Mouse (Mus musculus): Measurements from ENCODE around the gene Hsh2d. TPM values are rescaled to one million over a fixed set of nuclear protein-coding genes. Genes with fewer than 3 reads are reported as not detected.
A peak's percentile ranks its signal among the peaks of the same experiment; 100 is the strongest.

Hsh2d gene
- polyA plus RNA-seq, 1 experiment from 2014 or later, result not detected

- ATAC-seq (replicated peaks; ENCODE audit: insufficient number of reproducible peaks, low FRiP score, low TSS enrichment, low read depth) (no peak), DNase-seq (ENCODE audit: low spot score) (no peak)
- no peak overlapping the region for H3K4me3 ChIP-seq (ENCODE audit: low read depth, low read length)
- no peak overlapping the region for H3K4me2 ChIP-seq (ENCODE audit: low read depth, low read length)
- no peaks in the 10 kb centered on the region for H3K4me1 ChIP-seq (ENCODE audit: control insufficient read depth, insufficient read depth, low read length)
- no peaks in the 10 kb centered on the region for H3K9me3 ChIP-seq (replicated peaks; ENCODE audit: control insufficient read depth, low read length)
- no peaks in the 10 kb centered on the region for H3K27me3 ChIP-seq (ENCODE audit: control insufficient read depth, insufficient read depth, low read length)
- no peak overlapping the region for H3K9ac ChIP-seq (replicated peaks; ENCODE audit: low read length)
- 84% methylated on average over 3 of the region's 3 CpGs for WGBS
- no peak overlapping the region for H3K27ac ChIP-seq (replicated peaks; ENCODE audit: low read depth, low read length)
- H3K36me3 ChIP-seq (replicated peaks; ENCODE audit: control insufficient read depth, insufficient read depth, low read depth, low read length), result peaks cover 13% of the 10 kb centered on the region
Measured at GRCm38 (mm10) chr8:72169098-72169668, 20.3 kb upstream of the Hsh2d start.

- Histone ChIP-seq H3K4me1 (ENCODE audit: control insufficient read depth, insufficient read depth, low read length) (no peaks in the 10 kb centered on the region), H3K4me3 (ENCODE audit: low read depth, low read length) (no peak overlapping the region), H3K27ac (replicated peaks; ENCODE audit: low read depth, low read length) (no peak overlapping the region), H3K36me3 (replicated peaks; ENCODE audit: control insufficient read depth, insufficient read depth, low read depth, low read length) (peaks cover 13% of the 10 kb centered on the region), H3K27me3 (ENCODE audit: control insufficient read depth, insufficient read depth, low read length) (no peaks in the 10 kb centered on the region), H3K4me2 (ENCODE audit: low read depth, low read length) (no peak overlapping the region), H3K9ac (replicated peaks; ENCODE audit: low read length) (no peak overlapping the region), H3K9me3 (replicated peaks; ENCODE audit: control insufficient read depth, low read length) (no peaks in the 10 kb centered on the region)
- DNase-seq (ENCODE audit: low spot score) (no peak), ATAC-seq (replicated peaks; ENCODE audit: insufficient number of reproducible peaks, low FRiP score, low TSS enrichment, low read depth) (no peak)
- WGBS, result 81% methylated on average over 3 of the region's 3 CpGs
Measured at GRCm38 (mm10) chr8:72169681-72170249, 19.7 kb upstream of the Hsh2d start.

- no peak overlapping the region for H3K9ac ChIP-seq (replicated peaks; ENCODE audit: low read length)
- H3K4me1 ChIP-seq (ENCODE audit: control insufficient read depth, insufficient read depth, low read length), result no peaks in the 10 kb centered on the region
- H3K4me3 ChIP-seq (ENCODE audit: low read depth, low read length), result no peak overlapping the region
- no peak overlapping the region for H3K27ac ChIP-seq (replicated peaks; ENCODE audit: low read depth, low read length)
- H3K36me3 ChIP-seq (replicated peaks; ENCODE audit: control insufficient read depth, insufficient read depth, low read depth, low read length), result peaks cover 11% of the 10 kb centered on the region
- DNase-seq (ENCODE audit: low spot score), result peak; percentile 78
- no peaks in the 10 kb centered on the region for H3K27me3 ChIP-seq (ENCODE audit: control insufficient read depth, insufficient read depth, low read length)
- 61% methylated on average over 5 of the region's 5 CpGs for WGBS
- H3K4me2 ChIP-seq (ENCODE audit: low read depth, low read length), result no peak overlapping the region
- no peak for ATAC-seq (replicated peaks; ENCODE audit: insufficient number of reproducible peaks, low FRiP score, low TSS enrichment, low read depth)
- no peaks in the 10 kb centered on the region for H3K9me3 ChIP-seq (replicated peaks; ENCODE audit: control insufficient read depth, low read length)
Measured at GRCm38 (mm10) chr8:72177346-72177925, 12.0 kb upstream of the Hsh2d start.

- H3K27ac ChIP-seq (replicated peaks; ENCODE audit: low read depth, low read length), result no peak overlapping the region
- H3K9me3 ChIP-seq (replicated peaks; ENCODE audit: control insufficient read depth, low read length), result no peaks in the 10 kb centered on the region
- H3K36me3 ChIP-seq (replicated peaks; ENCODE audit: control insufficient read depth, insufficient read depth, low read depth, low read length), result peaks cover 7% of the 10 kb centered on the region
- no peaks in the 10 kb centered on the region for H3K4me1 ChIP-seq (ENCODE audit: control insufficient read depth, insufficient read depth, low read length)
- 81% methylated on average over 2 of the region's 2 CpGs for WGBS
- DNase-seq (ENCODE audit: low spot score) (no peak), ATAC-seq (replicated peaks; ENCODE audit: insufficient number of reproducible peaks, low FRiP score, low TSS enrichment, low read depth) (no peak)
- no peak overlapping the region for H3K9ac ChIP-seq (replicated peaks; ENCODE audit: low read length)
- H3K4me2 ChIP-seq (ENCODE audit: low read depth, low read length), result no peak overlapping the region
- H3K27me3 ChIP-seq (ENCODE audit: control insufficient read depth, insufficient read depth, low read length), result no peaks in the 10 kb centered on the region
- no peak overlapping the region for H3K4me3 ChIP-seq (ENCODE audit: low read depth, low read length)
Measured at GRCm38 (mm10) chr8:72183554-72184202, 5.8 kb upstream of the Hsh2d start.

GRCm38 (mm10) chr8:72187793-72188331 is 1.6 kb upstream of the Hsh2d start:
- Histone ChIP-seq H3K4me3 (ENCODE audit: low read depth, low read length) (no peak overlapping the region), H3K4me2 (ENCODE audit: low read depth, low read length) (no peak overlapping the region), H3K9ac (replicated peaks; ENCODE audit: low read length) (no peak overlapping the region), H3K27me3 (ENCODE audit: control insufficient read depth, insufficient read depth, low read length) (no peaks in the 10 kb centered on the region), H3K4me1 (ENCODE audit: control insufficient read depth, insufficient read depth, low read length) (no peaks in the 10 kb centered on the region), H3K36me3 (replicated peaks; ENCODE audit: control insufficient read depth, insufficient read depth, low read depth, low read length) (no peaks in the 10 kb centered on the region), H3K9me3 (replicated peaks; ENCODE audit: control insufficient read depth, low read length) (no peaks in the 10 kb centered on the region), H3K27ac (replicated peaks; ENCODE audit: low read depth, low read length) (no peak overlapping the region)
- WGBS, result 79% methylated on average over 2 of the region's 2 CpGs
- no peak for ATAC-seq (replicated peaks; ENCODE audit: insufficient number of reproducible peaks, low FRiP score, low TSS enrichment, low read depth)
- no peak for DNase-seq (ENCODE audit: low spot score)

GRCm38 (mm10) chr8:72190215-72190539 is 739 bp downstream of the Hsh2d start:
- ATAC-seq (replicated peaks; ENCODE audit: insufficient number of reproducible peaks, low FRiP score, low TSS enrichment, low read depth), result no peak
- Histone ChIP-seq H3K4me2 (ENCODE audit: low read depth, low read length) (no peak overlapping the region), H3K9ac (replicated peaks; ENCODE audit: low read length) (no peak overlapping the region), H3K9me3 (replicated peaks; ENCODE audit: control insufficient read depth, low read length) (no peaks in the 10 kb centered on the region), H3K27ac (replicated peaks; ENCODE audit: low read depth, low read length) (no peak overlapping the region), H3K4me3 (ENCODE audit: low read depth, low read length) (no peak overlapping the region), H3K4me1 (ENCODE audit: control insufficient read depth, insufficient read depth, low read length) (no peaks in the 10 kb centered on the region), H3K36me3 (replicated peaks; ENCODE audit: control insufficient read depth, insufficient read depth, low read depth, low read length) (no peaks in the 10 kb centered on the region), H3K27me3 (ENCODE audit: control insufficient read depth, insufficient read depth, low read length) (no peaks in the 10 kb centered on the region)
- DNase-seq (ENCODE audit: low spot score), result no peak
- 78% methylated on average over 2 of the region's 2 CpGs for WGBS

- DNase-seq (ENCODE audit: low spot score) (no peak), ATAC-seq (replicated peaks; ENCODE audit: insufficient number of reproducible peaks, low FRiP score, low TSS enrichment, low read depth) (no peak)
- H3K9me3 ChIP-seq (replicated peaks; ENCODE audit: control insufficient read depth, low read length), result no peaks in the 10 kb centered on the region
- H3K4me2 ChIP-seq (ENCODE audit: low read depth, low read length), result no peak overlapping the region
- H3K4me3 ChIP-seq (ENCODE audit: low read depth, low read length), result no peak overlapping the region
- H3K27ac ChIP-seq (replicated peaks; ENCODE audit: low read depth, low read length), result no peak overlapping the region
- H3K4me1 ChIP-seq (ENCODE audit: control insufficient read depth, insufficient read depth, low read length), result no peaks in the 10 kb centered on the region
- no peak overlapping the region for H3K9ac ChIP-seq (replicated peaks; ENCODE audit: low read length)
- no peaks in the 10 kb centered on the region for H3K36me3 ChIP-seq (replicated peaks; ENCODE audit: control insufficient read depth, insufficient read depth, low read depth, low read length)
- no peaks in the 10 kb centered on the region for H3K27me3 ChIP-seq (ENCODE audit: control insufficient read depth, insufficient read depth, low read length)
Measured at GRCm38 (mm10) chr8:72192065-72192464, 2.6 kb downstream of the Hsh2d start.

- Histone ChIP-seq H3K27ac (replicated peaks; ENCODE audit: low read depth, low read length) (no peak overlapping the region), H3K4me1 (ENCODE audit: control insufficient read depth, insufficient read depth, low read length) (no peaks in the 10 kb centered on the region), H3K4me2 (ENCODE audit: low read depth, low read length) (no peak overlapping the region), H3K27me3 (ENCODE audit: control insufficient read depth, insufficient read depth, low read length) (no peaks in the 10 kb centered on the region), H3K36me3 (replicated peaks; ENCODE audit: control insufficient read depth, insufficient read depth, low read depth, low read length) (no peaks in the 10 kb centered on the region), H3K4me3 (ENCODE audit: low read depth, low read length) (no peak overlapping the region), H3K9ac (replicated peaks; ENCODE audit: low read length) (no peak overlapping the region), H3K9me3 (replicated peaks; ENCODE audit: control insufficient read depth, low read length) (no peaks in the 10 kb centered on the region; the same call in 1 of the 2 replicates)
- 52% methylated on average over 8 of the region's 8 CpGs for WGBS
- DNase-seq (ENCODE audit: low spot score), result no peak
- ATAC-seq (replicated peaks; ENCODE audit: insufficient number of reproducible peaks, low FRiP score, low TSS enrichment, low read depth), result no peak
Measured at GRCm38 (mm10) chr8:72197997-72198396, 8.6 kb downstream of the Hsh2d start.
